Mouse (Mus musculus) ES-CJ7 (cell line): Measurements from ENCODE around the gene Coq7.

Experiments used
- DNase-seq: peaks from one replicate; pipeline ENCODE4 v3.0.0; 2011; ENCODE audit warnings: low read depth, low spot score

The Coq7 gene

DNA sequence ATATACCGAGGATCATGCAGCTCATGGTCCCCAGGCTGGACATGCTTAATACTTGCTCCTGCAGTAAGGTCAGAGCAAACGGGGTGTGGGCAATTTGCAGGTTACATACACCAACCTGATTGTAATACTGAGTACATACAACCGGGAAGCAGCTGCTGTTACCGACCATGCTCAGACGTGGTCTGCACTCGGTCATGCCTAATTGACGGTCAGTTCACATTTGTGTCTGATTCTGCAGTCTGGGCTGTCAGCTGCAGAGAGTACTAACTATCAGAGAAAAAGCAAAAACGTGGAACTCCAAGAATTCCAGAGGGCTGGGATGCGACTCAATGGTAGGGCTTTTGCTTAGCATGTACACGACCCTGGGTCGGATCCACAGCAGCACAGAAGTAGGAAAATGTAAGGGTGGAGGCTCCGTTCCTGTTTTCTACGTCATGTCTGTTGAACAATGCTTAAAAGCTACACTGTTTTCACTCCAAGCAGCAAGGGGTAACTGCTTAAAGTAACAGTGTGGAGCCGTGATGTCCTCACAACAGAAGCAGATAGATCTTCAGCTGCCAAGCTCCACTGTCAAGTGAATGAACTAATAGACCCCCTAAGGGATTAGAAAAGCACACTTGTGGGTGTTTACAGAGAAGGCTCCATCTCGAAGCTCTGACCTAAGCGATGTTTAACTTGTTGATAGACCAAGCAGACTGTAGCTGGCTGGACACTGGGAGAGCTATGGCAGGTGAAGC lies 71.6 kb downstream of the Coq7 start:
- no peak for DNase-seq
